Mouse (Mus musculus) gastrocnemius, postnatal 25 days (tissue): ENCODE results near the gene Tra2a. TPM values are rescaled to one million over a fixed set of nuclear protein-coding genes. Genes with fewer than 3 reads are reported as not detected.

Experiments
- DNase-seq: peaks from one replicate; pipeline ENCODE4 v3.0.0; 2022
- total RNA-seq, 2 experiments: library from RNA; stranded (reverse); gene quantifications; 1 replicate in 1 of 2; 2 replicates in 1 of 2; pipeline ENCODE4 v1.2.3; 2021

The Tra2a gene
- total RNA-seq, 2 experiments from 2014 or later = 15.8 to 18.6 TPM

- no peak for DNase-seq
Measured at GRCm38 (mm10) chr6:49233356-49233755, 30.5 kb downstream of the Tra2a start.

- no peak for DNase-seq
Measured at GRCm38 (mm10) chr6:49228126-49228679, 35.6 kb downstream of the Tra2a start.

- no peak for DNase-seq
Measured at GRCm38 (mm10) chr6:49227184-49227735, 36.6 kb downstream of the Tra2a start.

- DNase-seq = no peak
Measured at GRCm38 (mm10) chr6:49225728-49226123, 38.1 kb downstream of the Tra2a start.

- no peak for DNase-seq
Measured at GRCm38 (mm10) chr6:49224923-49225727, 38.7 kb downstream of the Tra2a start.

GRCm38 (mm10) chr6:49221906-49222305, 41.9 kb downstream of the Tra2a start:
- DNase-seq = no peak

- no peak for DNase-seq
Measured at GRCm38 (mm10) chr6:49219920-49220604, 43.8 kb downstream of the Tra2a start.

- DNase-seq = no peak
Measured at GRCm38 (mm10) chr6:49219001-49219560, 44.8 kb downstream of the Tra2a start.

- DNase-seq = no peak
Measured at GRCm38 (mm10) chr6:49218275-49218802, 45.5 kb downstream of the Tra2a start.

- peak; percentile 65 for DNase-seq
Measured at GRCm38 (mm10) chr6:49217581-49218274, 46.1 kb downstream of the Tra2a start.

GRCm38 (mm10) chr6:49216811-49217542, 46.9 kb downstream of the Tra2a start:
- no peak for DNase-seq

GRCm38 (mm10) chr6:49215748-49216585, 47.9 kb downstream of the Tra2a start:
- no peak for DNase-seq

- DNase-seq = peak; percentile 60
Measured at GRCm38 (mm10) chr6:49214928-49215747, 48.7 kb downstream of the Tra2a start, which contains the start of gene Igf2bp3. TSS of gene Igf2bp3 (minus strand) at chr6:49214957.

GRCm38 (mm10) chr6:49214086-49214927, 49.5 kb downstream of the Tra2a start:
- peak; percentile 29 for DNase-seq

GRCm38 (mm10) chr6:49213581-49214085, 50.2 kb downstream of the Tra2a start:
- peak; percentile 19 for DNase-seq

GRCm38 (mm10) chr6:49212931-49213580, 50.8 kb downstream of the Tra2a start:
- DNase-seq = no peak

GRCm38 (mm10) chr6:49212141-49212540, 51.7 kb downstream of the Tra2a start:
- DNase-seq = no peak
